Mouse (Mus musculus): ENCODE results near the gene Brd1.
"Not testable (repeated sequence)": the region's sequence is repeated elsewhere in the genome, so short reads cannot be mapped to it uniquely, and the experiment has no call there.

The Brd1 gene

DNA sequence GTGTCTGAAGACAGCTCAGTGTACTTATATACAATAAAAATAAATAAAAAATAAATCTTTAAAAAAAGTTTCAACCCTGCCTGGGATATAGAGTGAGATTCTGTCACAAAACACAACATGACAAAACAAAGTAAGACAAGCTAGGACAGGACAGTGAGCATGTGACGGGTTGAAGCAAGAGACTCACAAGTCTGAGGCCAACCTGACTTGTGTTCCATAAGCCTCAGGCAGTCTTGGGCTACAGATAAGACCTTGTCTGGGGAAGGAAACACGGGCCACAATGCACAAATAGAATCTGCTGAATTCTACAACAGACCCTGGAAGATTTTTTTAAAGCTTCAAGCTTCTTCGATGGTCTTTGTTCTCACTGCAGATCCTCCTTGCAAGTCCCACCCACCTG lies 6.8 kb downstream of the Brd1 start:
- no peak for DNase-seq

GRCm38 (mm10) chr15:88725036-88725435 lies 9.0 kb downstream of the Brd1 start:
- no peak for DNase-seq

DNA sequence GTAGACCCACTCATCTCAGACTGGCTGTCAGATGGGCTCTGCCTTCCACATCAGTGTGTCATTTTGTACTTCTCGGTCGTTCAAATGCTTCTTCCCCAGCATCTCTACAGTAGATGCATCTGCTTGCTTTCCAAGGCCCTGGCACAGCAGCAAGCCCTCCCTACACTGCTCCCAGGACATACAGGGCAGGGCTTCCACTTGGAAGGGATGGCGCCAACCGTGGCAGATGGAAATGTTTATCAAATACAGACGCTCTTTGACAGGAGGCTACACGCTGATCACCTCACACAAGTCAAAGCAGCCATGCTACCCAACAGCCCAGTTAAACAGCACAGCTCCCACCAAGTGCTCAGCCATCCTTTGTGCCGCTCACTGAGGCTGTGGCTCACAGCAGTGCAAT lies 9.7 kb downstream of the Brd1 start:
- no peak for DNase-seq

DNA sequence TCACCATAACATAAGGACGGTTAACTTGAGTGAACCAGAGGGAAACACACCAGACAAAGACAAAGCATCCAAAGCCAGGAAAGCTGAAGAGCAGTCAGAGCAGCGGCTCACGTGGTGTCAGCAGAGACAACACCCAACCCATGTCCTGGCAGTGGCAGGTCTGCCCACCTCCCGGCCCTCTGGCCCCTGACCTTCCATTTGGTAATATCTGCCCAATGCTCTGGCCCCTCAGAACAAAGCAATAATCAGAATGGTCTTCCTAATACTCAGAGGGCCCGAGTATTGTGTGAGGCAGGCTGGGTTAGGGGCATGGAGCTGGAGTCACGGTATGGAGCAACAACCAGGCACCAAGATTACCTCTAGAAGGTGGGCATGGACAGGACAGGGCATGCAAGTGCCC lies 10.8 kb downstream of the Brd1 start:
- no peak for DNase-seq

DNA sequence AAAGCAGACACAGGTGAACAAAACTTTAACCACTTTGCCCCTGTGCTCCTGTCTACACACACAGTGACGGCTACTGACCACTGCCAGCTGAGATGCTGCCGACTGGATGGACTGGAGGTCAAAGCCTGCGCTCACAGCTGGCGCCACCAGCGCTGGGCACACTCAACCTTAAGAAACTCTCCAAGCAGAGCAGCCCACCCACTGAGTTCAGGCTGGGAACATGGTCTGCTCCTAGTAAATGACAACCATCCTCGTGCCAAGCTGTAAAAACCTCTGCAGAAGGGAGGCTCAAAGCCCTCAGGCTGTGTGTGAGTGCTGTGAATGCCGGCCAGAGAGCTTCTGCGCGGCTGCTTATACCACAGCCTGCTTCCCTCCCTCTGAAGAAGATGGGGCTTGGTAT lies 16.8 kb downstream of the Brd1 start:
- DNase-seq = no peak

DNA sequence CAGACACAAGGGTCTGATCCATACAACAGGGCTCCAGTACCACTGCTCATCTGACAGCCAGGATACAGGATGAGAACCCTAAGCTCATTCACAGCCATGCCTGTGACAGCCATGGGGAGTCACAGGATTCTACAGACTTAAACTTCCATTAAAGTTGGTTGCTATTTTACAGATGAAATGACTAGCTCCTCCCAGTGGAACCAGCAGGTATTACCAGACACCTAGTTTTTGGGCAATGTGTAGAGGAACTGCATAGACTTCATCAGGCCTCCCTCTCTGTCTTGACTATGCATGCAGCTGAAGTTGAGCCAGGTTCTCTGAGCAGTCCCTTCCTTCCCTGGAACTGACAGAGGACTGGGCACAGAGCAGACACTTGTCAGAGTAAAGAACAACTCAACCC lies 17.7 kb downstream of the Brd1 start:
- DNase-seq = peak; percentile 68

DNA sequence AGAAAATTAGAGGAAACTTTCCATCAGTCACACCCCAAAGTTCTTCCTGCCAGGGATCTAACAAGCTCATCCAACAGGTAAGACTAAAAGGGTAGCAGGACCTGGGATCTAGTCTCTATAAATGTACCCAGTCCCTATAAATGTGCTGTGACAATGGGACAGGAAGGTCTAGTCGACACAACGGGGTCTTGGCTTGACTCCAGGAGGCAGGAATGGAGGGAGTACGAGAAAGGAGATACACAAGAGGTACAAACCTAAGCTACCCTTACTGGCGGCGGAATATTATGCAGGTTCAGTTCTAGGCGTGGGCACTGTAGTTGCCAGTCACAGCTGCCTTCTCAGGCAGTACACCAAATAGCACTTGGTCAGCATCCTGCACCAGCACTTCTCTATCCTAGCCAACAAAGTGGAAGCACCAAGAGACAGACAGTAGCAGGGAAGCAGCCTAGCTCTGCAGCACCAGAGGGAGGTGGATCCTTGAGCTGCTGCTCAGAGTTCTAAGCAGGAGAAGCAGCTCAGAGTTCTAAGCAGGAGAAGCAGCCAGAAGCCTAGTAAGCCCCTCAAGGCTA lies 19.9 kb downstream of the Brd1 start:
- no peak for DNase-seq

GRCm38 (mm10) chr15:88712501-88712900 lies 21.5 kb downstream of the Brd1 start:
- no peak for DNase-seq

DNA sequence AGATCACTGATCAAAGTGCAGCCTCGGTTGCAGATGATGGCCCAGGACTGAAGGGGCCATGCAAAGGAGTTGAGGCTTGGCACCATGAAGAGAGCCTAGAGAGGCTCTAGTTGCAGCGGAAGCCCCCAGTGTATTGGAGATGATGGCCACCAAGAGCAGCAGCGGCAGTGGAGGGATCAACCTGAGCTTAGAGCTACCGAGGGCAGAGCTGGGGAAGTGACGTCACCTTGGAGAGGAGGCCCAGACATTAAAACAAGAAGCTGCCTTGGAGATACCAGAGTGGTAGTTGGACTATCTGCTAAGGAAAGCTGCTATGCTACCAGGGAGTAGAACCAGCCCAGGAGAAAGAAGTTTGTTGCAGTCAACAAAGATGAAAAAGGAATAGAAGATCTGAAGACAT lies 24.2 kb downstream of the Brd1 start:
- DNase-seq = no peak

GRCm38 (mm10) chr15:88708657-88709511 lies 25.1 kb downstream of the Brd1 start:
- peak; percentile 49 for DNase-seq

DNA sequence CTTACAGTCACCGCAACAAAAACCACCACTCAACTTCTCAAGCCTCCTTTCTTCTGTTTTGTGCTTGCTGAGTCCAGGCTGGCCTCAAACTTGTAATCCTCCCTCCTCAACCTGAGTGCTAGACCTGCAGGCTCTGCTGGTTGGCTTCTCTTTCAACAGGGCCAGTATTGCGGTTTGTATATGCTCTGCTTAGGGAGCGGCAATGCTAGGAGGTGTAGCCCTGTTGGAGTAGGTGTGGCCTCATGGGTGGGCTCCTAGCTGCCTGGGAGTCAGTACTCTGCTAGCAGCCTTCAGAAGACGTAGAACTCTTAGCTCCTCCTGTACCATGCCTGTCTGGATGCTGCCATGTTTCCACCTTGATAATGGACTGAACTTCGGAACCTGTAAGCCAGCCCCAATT lies 25.8 kb downstream of the Brd1 start:
- no peak for DNase-seq

DNA sequence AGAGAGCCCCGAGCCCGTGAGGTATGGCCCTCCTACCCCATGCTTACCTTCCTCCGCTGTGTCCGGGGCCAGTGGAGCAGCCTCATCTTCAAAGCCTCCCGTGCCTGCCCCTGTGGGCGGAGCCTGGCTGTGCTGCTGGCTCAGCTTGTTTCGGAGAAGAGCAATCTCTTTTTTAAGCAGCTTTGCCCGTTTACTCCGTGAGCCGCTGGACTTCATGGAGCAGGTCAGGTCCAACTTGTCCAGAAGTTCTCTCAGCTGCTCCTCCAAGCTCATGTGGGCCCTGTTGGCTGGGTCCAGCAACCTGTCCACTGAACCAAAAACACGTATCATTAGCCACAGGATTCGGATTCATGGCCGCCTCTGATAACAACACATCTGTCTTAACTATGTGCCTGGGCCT lies 27.0 kb downstream of the Brd1 start:
- DNase-seq = not testable (repeated sequence)

DNA sequence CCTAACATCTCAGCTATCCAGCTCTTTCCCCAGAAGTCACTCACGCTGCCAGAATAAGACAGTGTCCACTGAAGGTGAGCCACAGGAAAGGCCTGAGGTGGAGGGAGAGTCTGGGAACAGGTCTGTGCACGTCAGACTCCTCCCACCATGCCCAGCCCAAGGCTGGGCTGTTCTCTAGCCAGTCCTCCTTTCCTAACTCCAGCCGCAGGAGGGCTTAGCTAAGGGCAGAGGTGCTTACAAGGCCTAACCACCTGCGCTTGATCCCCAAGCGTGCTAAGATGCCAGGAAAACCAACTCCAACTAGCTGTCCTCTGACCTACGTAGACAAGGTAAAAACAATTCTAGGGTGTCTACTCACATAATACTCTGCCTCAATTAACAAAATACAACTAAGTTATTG lies 27.7 kb downstream of the Brd1 start:
- DNase-seq = no peak

DNA sequence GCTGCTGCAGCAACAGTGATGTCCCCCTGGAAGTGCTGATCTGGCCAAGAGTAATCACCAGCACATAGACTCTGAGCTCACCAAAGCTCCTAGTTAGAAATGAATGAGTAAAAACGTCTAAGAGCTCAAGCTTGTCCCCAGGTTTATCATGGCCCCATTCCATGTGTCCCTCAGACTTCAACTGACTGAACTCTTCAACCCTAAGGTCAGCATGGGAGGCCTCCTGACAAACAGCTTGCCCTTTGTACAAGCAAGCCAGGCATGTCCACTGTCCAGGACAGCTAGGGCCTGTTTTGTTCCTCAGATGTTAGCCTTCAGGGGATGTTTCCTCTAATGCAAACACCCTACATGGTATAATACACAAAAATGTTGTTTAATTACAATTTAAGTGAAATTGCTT lies 29.7 kb downstream of the Brd1 start:
- no peak for DNase-seq

DNA sequence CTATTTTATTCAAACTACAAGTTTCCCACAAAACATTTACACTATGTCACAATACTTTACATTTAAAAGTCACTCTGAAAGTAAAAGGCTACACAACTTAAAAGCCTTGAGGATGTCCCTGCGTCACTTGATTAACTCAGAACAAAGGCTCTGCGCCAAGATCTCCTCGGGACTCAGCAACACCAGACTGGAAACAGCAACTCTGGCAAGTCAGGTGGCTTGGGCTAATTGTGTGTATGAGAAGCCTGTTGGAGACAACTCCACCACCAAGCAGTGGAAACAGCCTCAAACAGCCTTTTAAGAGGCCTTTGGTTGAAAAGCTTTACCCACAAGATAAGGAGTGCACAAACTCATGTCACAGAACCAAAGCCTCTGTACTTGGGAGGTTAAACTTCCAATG lies 31.5 kb downstream of the Brd1 start:
- peak; percentile 67 for DNase-seq

- DNase-seq = no peak
Measured at GRCm38 (mm10) chr15:88700759-88701158, 33.3 kb downstream of the Brd1 start.

DNA sequence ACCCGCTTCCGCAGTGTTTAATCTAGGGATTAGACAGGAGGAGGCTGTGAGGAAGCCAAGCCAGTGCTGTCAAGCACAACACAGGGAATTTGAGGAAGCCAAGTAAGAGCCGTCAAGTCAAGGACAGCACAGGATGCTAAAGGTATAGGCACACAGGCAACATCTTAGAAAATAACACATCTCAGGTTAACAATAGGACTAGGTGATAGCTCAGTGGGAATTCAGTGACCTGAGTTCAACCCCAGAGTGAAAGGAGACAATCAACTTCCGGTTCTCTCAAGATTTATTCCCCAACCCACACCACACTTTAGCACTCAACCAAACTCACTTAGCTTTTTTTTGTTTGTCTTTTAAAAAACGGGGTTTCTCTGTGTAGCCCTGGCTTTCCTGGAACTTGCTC lies 34.5 kb downstream of the Brd1 start:
- DNase-seq = no peak

- DNase-seq = peak; percentile 60
Measured at GRCm38 (mm10) chr15:88697586-88697985, 36.4 kb downstream of the Brd1 start.

DNA sequence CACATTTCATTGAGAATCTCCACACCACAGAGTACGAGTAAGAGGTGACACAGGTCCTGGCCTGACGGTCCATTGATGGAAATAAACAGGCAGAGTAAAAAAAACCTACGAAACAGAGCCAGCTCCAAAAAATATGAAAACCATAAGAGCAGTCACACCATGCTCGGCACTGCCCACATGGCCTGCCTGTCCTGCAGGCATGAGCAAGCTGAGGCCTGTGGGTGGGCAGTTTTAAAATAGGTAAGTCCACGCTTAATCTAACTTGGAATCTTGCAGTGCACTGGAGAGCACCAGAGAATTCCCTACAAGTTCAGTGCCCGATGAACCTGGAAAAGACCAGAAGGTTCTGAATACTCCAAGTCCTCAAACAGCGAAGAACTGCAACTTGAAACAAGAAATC lies 38.0 kb downstream of the Brd1 start:
- DNase-seq = no peak

DNA sequence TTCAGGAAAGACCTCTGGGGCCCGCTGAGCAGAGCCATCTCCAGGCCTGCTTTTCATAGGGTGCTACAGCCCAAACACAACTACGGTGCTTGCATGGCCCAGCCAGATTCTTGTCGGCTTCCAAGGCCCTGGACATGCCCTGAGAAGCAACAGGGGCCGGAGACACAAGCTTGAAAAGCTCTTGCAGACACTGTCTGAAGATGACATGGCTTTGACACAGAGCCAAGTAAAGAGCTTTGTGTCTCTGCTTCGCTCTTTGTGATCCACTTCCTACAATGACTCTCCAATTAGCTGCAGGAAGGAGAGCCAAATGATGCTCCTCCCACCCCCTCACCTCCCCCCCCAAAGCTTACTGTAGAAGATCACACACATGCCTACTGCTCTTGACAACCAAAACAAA lies 40.0 kb downstream of the Brd1 start:
- peak; percentile 79 for DNase-seq

- no peak for DNase-seq
Measured at GRCm38 (mm10) chr15:88692720-88693119, 41.3 kb downstream of the Brd1 start.

GRCm38 (mm10) chr15:88691129-88691528 lies 42.9 kb downstream of the Brd1 start:
- DNase-seq = no peak

GRCm38 (mm10) chr15:88688120-88688519 lies 45.9 kb downstream of the Brd1 start:
- no peak for DNase-seq

GRCm38 (mm10) chr15:88686725-88687124 lies 47.3 kb downstream of the Brd1 start:
- no peak for DNase-seq

DNA sequence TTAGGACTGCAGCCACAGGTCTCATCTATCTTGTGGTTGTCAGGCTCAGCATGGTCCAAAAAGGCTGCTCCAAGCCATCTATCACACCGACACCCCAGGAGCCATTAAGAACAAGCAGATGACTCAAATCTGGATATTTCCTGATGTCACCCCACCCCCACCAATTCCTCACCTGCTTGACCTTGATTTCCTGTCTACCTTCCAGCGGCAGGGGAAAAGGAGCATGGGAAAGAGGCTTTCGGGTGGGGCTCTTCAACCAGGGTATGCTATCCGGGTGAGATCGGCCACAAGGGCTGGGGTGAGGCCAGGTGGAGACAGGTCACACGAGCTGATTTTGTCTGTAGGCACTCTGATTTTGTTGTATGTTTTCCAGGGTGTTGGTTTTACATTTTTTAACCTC lies 50.0 kb downstream of the Brd1 start:
- no peak for DNase-seq

Data from lung, postnatal 36 days (tissue).